Mouse (Mus musculus) monocyte, adult 59 days (primary cell): ENCODE data around the gene Rhox7b. TPM values are rescaled to one million over a fixed set of nuclear protein-coding genes. Genes with fewer than 3 reads are reported as not detected.

Experiments
- total RNA-seq, 2 experiments: library from RNA; stranded (reverse); gene quantifications; one replicate each; pipeline ENCODE4 v1.2.4; 2023

Rhox7b gene
- total RNA-seq: not detected

GRCm38 (mm10) chrX:37897132-37897531 lies at the start of gene Rhox7b:
TSS of gene Rhox7b (minus strand) at chrX:37897232.

GRCm38 (mm10) chrX:37901670-37902069 lies 4.6 kb upstream of the Rhox7b start, which contains the start of gene Rhox9:
TSS of gene Rhox9 (minus strand) at chrX:37901770.

GRCm38 (mm10) chrX:37878844-37879243 lies 18.2 kb downstream of the Rhox7b start, which contains the start of gene Rhox8:
TSS of gene Rhox8 (minus strand) at chrX:37878944.

Other genes with a start within 250 kb of the Rhox7b start
- not detected for gene Rhox4g, start 245.9 kb downstream of the Rhox7b start, total RNA-seq
- not detected for gene Rhox3h, start 228.5 kb downstream of the Rhox7b start, total RNA-seq
- not detected for gene Rhox2h, start 224.0 kb downstream of the Rhox7b start, total RNA-seq
- not detected for gene Rhox5, start 92.4 kb downstream of the Rhox7b start, total RNA-seq
- not detected for gene Rhox6, start 70.3 kb downstream of the Rhox7b start, total RNA-seq
- gene Rhox7a, start 65.5 kb downstream of the Rhox7b start, total RNA-seq: not detected
- not detected for gene Rhox8, start 18.3 kb downstream of the Rhox7b start, total RNA-seq
- not detected for gene Rhox9, start 4.5 kb upstream of the Rhox7b start, total RNA-seq
- gene Btg1-ps1, start 121.6 kb upstream of the Rhox7b start, total RNA-seq: not detected
- gene Btg1-ps2, start 145.9 kb upstream of the Rhox7b start, total RNA-seq: not detected
- not detected for gene Rhox10, start 169.2 kb upstream of the Rhox7b start, total RNA-seq
- not detected for gene Rhox11, start 187.9 kb upstream of the Rhox7b start, total RNA-seq
- not detected for gene Rhox12, start 213.7 kb upstream of the Rhox7b start, total RNA-seq
- gene Rhox13, start 224.0 kb upstream of the Rhox7b start, total RNA-seq: not detected